Mouse (Mus musculus) urinary bladder, postnatal 10 days (tissue): ENCODE results near the gene 1300017J02Rik.
"Not testable (repeated sequence)": the region's sequence is repeated elsewhere in the genome, so short reads cannot be mapped to it uniquely, and the experiment has no call there.

Source experiments
- DNase-seq: peaks from one replicate; pipeline ENCODE4 v3.0.0; 2022; ENCODE audit warnings: low spot score

1300017J02Rik gene

DNA sequence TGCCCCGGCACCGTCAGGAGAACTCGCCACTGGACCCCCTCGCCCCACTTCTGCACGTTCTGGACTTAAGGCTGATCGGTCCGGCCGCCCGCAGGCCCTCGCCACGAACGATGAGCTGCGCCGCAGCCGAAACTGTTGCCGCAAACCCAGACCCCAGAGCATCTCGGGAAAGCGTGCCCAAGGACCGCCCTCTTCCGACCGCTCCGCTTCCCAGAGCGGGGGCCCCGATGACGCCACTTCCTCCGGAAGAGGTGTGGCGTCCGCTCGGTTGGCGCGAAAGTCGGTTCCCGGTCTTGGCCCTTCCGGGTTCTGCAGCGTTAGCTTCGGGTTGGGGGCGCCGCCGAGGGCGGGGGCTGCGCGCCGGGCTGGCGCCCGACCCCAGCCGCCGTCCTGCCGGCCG is at the start of gene 1300017J02Rik, which contains the start of gene Topbp1:
TSS of gene 1300017J02Rik (minus strand) at position 156 of the 400 bp plus-strand sequence.
TSS of gene Topbp1 (plus strand) at position 289 of the 400 bp plus-strand sequence.
- peak; percentile 76 for DNase-seq

DNA sequence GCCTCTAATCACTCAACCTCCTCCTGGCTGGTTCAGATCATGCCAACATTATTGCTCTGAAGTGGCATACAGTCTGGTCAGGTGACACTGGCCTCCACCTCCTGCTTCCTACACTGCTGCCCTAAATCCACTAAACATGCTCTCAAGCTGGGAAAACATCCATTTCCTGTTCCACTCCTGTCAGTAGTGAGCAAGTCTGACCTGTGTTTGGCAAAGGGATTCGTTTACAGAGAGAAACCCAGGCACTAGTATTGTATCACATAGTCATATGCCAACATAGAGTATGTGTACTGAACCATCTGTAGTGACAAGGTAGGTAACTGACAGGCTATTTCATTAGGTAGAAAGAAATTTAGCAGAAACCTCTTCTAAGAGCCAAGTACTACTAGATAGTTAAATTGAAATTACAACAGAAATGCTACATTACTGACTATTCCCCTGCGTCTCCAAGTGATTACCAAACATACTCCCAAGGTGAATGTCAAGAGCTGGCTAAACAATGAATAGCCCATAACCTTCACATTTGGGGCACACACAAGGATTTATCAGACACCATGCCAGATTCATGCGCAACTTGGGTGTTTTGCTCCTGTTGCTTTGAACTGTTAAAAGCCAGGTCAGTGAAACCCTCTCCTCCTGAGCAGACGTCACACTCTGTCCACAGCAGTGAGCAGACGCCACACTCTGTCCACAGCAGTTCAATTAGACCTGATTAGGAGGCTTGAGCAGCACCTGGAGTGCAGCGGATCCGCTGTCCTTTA is 48.8 kb upstream of the 1300017J02Rik start:
- not testable (repeated sequence) for DNase-seq

DNA sequence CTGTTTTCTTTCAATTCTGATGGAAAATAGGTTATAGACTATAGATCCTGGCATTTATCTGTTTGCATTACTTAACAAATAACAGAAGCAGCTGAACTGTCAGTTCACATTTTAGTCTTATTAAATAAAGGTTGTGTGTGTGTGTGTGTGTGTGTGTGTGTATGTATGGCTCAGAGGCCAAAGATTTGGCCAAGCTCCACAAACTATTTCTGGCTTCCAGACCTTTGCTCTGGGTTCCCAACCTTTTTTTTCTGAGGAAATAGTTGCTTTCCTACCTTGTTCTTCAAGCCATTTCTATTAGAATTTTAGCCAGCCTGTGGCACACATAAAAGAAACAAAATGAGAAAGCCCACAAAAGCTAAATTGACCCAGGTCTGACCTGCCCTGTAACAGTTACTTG is 43.9 kb upstream of the 1300017J02Rik start:
- DNase-seq = no peak

DNA sequence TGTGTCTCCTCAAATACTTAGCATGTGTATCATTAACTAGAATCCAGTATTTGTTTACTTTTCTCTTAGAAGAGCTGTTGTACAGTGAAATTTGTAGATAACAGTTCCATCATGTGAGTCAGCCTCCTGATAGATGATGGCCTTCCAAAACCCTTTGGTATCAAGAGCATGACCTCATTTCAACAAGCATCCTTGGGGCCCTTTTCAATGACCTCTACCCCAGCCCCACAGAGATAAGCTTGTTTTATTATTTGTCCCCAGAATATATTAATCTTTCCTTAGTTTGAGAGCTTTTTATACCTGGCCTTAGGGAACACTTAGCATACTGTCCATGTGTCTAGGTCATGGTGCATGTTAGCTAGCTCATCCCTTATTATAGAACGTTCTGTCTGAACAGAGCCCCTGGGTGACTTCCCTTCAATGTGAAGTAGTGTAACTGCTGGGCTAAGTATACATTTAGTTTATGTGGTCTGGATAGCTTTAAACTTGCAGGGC is 43.2 kb upstream of the 1300017J02Rik start:
- DNase-seq = no peak

DNA sequence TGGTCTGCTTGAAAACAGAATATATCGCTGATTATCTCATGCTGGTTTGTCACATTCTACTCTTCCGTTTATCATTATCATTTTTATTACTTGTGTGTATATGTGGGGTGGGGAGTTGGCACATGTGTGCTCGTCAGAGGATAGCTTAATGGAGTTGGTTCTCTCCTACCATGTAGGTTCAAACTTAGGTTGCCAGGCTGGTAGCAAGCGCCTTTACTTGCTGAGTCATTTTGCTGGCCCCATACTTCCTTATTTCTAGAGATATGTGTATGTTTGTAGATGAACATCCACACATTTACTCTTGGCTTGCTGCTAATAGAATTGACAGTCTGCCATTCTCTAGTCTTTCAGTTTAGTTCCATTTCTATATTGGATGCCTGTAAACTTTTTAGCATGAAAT is 42.2 kb upstream of the 1300017J02Rik start:
- no peak for DNase-seq

DNA sequence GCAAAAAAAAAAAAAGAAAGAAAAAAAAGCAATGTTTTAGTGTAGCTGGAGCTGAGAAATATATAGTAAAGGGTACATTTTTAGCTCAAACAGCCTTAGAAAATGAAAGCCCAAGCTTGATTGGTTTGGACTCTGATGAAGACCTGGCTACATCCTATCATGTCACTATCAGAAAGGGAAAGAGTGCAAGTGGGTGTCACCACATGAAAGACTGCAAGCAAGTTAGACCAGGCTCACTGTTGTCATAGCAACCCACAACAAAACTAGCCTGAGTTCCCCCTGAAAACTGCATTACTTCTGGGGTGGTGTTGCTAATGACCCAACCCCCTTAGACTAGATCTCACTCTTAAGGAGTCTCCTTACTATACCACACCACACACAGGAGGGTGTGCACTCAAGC is 32.0 kb upstream of the 1300017J02Rik start:
- no peak for DNase-seq

DNA sequence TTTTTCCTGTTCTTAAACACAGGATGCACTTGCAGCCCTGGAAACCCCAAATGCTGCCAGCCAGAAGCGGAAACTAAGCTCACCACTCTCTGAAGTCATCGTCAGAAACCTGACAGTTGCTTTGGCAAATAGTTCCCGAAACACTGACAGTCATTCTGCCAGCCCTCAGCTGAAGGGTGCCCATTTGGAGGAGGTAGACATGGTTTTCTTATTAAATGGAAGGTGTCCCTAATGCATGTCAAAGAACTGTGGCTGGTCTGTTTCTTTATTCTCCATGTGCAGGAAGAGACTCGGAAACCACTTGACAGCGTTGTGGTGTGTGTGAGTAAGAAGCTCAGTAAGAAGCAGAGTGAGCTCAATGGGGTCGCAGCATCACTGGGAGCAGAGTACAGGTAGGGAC is 27.8 kb upstream of the 1300017J02Rik start:
- no peak for DNase-seq

DNA sequence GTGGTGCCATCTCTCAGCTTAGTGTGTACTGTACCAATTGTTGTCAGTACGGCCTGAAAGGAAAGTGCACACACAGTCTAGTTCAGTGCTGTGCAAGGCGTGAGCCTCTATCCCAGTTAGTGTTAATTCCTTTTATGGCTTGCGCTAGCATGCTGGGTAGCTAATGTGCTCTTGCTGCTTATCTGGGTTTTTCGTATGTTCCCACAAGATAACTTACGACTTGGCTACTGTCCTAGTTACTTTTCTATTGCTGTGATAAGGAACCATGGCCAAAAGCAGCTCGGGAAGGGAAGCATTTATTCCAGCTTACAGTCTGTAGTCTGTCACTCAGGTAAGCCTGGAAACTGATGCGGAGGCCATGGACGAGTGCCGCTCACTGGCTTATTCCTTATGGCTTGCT is 21.6 kb upstream of the 1300017J02Rik start:
- no peak for DNase-seq

DNA sequence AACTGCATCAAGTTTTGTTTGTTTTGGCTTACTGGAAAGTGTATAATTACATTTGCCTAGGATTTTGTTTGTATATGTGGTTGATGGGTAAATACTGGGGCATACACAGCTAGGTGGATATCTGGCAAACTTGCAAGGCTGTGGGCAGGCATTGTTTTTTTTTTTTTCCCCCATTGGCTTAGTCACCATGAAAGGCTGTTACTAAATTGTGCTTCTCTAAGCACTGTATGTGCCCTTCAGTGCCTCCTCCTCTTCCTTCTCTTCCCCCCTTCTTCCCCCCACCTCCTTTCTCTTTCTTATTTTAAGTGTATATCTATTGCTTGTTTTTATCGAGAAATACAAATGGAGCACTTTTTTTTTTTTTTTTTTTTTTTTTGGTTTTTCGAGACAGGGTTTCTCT is 19.8 kb upstream of the 1300017J02Rik start:
- no peak for DNase-seq

DNA sequence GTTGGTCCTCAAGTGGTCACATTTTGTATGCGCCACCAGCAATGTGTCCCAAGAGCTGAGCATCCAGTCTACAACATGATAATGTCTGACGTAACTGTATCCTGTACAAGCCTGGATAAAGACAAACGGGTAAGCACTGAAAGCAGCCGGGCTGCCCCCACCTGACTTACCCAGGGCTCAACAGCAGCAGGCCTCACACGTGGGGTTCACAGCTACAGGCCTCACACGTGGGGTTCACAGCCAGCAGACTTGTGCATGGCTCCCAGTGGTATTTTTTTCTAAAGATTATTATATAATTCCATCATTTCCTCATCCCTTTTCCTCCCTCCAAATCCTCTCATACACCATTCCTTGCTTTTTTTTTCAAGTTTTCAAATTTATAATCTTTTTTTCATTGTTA is 5.0 kb upstream of the 1300017J02Rik start:
- no peak for DNase-seq

DNA sequence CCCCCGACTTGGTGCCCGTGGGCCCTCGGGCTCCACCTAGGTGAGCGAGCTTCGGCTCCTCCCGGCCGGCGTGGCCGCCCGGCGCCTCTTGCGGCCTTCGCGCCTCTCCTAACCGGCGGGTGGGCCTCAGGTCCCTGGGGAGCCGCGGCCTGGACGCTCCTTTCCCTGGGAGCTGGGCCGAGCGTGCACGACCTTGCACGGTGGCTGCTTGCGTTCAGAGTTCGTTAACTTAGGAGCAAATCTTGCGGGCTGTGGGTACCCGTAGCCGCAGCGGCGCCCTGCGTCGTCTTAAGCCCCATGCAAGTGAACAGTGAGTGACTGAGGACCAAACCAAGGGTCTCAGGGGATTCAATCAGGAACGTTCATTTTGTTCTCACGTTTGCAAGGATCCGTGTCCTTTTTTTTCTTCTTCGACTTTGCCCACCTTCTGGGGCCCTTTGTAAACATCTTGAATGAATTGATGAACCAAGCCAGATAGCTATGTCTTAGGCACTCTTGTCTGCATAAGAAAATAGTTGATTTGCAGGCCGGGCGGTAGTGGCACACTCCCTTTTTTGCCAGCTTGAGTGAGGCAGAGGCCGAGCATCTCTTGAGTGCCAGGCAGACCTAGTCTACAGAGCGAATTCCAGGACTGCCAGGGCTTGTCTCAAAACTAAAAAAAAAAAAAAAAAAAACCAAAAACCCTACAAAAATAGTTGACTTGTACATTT is 605 bp upstream of the 1300017J02Rik start:
- DNase-seq = no peak

DNA sequence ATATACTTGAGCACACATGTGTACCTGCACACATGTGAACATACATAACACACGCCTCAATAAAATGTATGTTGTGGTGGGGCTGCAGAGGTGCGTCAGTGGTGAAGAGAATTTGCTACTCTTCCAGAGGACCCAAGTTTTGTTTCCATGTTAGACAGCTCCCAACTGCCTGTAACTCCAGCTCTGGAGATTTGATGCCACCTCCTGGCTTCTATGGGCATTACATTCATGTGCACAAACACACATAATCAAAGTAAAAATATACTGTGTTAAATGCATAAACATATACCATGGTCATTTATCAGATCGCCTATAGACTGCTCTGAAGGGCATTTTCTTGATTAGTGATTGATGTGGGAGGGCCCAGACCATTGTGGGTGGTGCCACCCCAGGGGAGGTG is 2.2 kb downstream of the 1300017J02Rik start:
- DNase-seq = no peak

DNA sequence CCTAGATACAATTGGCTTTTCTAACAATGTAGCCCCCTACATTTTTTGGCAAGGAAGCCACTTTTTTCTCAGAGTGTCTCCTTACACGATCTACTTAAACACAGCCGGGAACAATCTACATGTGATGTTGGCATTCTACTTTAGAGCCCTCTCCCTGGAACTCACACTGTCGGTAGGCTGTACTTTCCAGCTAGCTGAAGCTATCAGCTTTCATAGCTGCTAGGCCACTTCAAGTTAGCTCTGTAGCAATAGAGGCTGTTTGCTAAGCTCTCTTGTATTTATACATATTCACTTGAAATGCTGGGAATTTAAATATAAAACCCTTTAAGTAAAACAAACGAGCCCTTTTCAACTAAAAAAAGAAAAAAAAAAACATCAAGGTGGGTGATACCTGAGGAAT is 2.6 kb downstream of the 1300017J02Rik start:
- DNase-seq = no peak

DNA sequence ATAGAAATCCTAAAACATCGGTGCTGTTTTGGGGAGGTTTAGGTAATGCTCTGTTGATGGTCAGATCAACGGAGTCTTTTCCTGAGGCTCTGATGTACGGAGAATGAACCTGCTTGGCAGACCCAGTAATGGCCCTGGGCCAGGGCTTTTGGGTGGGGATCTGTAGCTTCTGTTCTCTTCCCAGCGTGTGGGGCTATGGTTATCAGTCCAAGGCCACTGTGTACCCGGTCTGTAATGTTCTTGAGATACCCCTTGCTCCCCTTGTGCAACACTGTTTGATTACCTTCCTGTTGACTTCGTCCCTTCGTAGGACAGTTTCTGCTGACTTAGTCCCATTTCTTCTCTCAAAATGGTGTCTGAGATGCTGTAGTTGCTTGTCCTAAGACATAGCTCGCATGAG is 3.8 kb downstream of the 1300017J02Rik start:
- DNase-seq = no peak

DNA sequence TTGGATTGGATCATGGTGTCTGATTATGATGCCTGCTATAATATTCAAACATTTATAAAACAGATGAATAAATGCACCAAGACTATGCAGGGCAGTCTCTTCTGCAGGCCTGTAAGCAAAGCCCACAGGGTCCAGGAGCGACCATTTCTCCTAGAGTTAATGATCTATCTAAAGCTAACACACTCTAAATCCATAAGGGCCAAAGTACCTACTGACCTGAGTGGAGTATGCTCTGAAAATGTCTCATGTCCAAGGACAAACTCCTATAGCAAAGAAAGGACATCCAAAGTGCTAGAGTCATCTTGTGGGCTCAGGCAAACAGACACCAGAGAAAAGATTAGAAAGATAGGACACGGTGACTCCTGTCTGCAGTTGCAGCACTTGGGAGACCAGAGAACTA is 10.4 kb downstream of the 1300017J02Rik start:
- no peak for DNase-seq

DNA sequence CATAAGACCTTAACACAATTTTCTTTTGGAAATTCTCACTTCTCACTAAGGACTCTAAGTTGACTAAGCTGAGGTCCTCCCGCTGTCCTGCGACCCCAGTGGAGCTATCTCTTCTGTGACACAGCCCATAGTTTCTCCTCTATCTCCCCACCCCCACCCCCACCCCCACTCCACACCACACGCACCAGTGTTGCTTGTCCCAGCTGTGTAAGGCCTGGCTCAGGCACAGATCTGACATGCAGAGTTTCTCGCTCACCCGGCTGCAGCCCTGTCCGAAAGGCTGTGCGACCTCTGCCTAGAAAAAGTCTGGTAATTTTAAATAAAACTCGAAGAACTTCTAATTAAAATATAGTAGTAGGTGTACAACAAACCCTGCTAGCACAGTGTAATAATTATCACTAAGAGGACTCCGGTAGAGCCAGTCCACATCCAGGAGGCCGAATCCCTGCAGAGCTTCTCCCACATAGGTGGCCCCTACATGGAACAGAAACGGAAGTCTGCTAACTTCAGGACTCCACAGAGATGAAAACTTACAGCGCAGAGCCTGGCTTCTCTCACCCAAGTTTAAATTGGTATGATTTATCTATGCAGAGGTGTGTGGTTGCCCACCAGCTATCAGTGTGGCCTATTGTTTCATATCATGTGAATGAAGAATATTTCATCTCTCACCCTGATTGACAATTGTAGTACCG is 16.2 kb downstream of the 1300017J02Rik start:
- DNase-seq = no peak

DNA sequence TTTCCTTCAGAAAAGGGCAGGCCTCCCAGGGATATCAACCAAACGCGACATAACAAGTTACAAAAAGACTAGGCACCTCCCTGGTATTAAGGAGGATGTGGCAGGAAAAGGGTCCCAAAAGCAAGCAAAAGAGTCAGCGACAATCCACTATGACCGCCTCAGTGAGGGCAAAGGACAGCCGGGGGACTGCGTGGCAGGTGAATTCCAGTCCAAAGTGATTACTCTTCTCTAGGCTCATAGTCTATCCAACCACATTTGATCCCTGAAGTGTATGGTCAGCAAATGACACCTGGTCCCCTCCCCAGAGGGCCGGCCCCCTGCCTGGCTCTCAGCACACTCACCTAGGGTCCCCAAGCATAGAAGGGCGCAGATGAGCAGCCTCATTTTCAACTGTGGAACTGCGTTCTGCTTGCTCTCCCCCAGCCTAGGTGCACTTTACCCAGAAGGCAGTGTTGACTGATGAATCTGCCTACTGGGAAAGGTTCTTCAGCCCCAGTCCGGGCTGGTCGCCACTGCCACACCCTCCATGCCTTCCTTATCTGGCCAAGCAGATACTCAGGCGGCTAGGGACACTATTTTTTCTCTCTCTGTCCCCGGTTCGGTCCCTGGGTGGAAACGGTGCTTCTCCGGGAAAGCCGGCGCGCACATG is 16.9 kb downstream of the 1300017J02Rik start:
- no peak for DNase-seq

DNA sequence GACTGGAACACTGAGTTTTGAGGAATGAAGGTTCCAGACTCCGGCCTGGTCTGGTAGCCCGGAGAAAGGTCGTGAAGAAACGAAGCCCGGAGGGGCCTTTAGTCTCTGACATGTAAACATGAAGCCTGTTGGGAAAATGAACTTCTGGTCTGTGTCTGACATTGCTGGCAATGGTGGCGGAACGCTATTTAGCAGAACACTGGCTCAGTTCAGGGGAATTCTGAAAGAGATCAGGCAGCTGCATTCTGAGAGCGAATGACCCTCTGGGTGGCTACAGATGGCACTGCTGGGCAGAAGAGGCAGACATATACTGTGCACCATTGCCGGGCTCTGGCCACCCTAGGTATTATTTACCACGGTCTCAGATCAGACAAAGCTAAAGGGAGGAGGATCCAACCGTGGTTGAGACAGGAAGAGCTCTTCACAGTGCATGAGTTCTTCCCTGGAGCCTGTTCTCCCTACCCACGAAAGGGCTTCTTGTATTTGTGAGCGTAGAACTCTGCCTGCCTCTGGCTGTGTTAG is 17.9 kb downstream of the 1300017J02Rik start:
- DNase-seq = no peak

DNA sequence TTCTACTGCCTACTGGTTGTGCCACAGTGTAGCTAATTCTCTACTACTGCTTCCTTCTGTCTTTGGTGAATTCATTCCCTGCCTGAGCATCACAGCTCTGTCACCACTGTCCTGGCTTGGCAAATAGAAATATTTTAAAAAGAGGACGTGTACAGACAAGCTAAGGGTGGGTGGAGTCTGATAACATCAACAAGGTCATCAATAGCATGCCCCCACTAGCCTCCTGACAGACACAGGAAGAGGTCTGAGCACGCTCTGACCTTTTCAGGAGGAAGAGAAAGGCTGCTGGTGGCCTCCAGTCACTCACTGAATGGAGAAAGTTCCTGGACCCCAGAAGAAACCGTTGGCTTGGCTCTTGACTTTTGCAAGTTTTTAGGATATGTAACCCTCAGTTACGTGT is 18.5 kb downstream of the 1300017J02Rik start:
- DNase-seq = no peak

DNA sequence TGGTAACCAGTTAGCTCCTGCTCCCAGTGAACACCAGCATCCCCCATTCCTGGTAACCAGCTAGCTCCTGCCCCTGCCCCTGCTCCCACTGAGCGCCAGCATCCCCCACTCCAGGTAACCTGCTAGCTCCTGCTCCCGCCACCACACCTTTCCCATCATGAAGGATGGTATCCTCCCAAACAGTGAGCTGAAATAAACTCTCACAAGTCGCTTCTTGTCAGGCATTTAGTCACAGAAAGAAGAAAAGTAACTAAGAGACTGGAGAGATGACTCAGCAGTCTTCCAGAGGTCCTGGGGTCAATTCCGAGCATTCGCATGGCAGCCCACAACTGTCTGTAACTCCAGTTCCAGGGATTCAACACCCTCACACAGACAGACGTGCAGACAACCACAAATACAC is 28.0 kb downstream of the 1300017J02Rik start:
- DNase-seq = no peak

DNA sequence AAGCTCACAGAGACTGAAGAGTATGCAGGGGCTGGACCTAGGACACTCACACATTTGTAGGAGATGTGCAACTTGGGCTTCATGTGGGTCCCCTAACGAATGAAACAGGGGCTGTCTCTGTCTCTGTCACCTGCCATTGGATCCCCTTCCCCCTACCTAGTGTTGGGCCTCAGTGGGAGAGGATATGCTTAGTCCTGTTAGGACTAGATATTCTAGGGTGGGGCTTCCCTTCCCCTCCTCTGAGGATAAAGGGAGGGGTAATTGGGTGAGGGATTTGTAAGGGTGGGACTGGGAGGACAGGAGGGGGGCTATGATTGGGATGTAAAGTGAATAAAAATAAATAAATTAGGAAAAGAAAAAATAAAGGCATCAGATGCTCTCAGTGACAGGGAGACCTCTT is 29.2 kb downstream of the 1300017J02Rik start:
- DNase-seq = no peak

DNA sequence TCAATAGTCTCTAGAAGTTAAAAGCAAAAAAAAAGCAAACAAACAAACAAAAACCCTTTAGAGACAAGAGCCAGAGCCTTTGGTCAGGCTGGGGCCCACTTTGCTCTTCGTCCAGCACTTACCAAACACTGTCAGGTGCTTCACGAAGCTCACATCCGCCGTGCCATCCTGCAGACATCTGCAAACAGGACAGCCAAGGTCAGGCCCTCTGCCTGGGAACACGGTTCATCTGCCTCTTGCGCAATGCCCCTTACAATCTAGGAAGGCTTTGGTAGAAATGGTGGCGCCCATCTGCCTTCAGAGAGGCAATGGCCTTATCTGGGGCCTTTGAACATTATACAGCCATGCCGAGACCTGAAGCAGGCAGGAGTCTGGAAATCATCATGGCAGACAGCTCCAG is 30.1 kb downstream of the 1300017J02Rik start:
- no peak for DNase-seq
